Mouse (Mus musculus) large intestine, adult 2 months (tissue): ENCODE data around the gene Gatad2b. TPM values are rescaled to one million over a fixed set of nuclear protein-coding genes. Genes with fewer than 3 reads are reported as not detected.

ENCODE experiments used
- DNase-seq: peaks from one replicate; pipeline ENCODE4 v3.0.0-alpha.2; 2012; ENCODE audit warnings: low read depth, low spot score
- WGBS: fragments of 180-500 bp; shearing (Covaris S2); methylation state at CpG from one replicate; pipeline ENCODE4 v1.1.7; 2018; 5-methylcytosine and 5-hydroxymethylcytosine counted together
- polyA plus RNA-seq: library from polyadenylated mRNA; depleted of rRNA; stranded (reverse); fragments of >200 nt; gene quantifications from 2 replicates; pipeline ENCODE4 v1.2.3, GENCODE M21; 2012; rRNA removed

Gatad2b gene
- polyA plus RNA-seq, 1 experiment = 7.7 TPM

GRCm38 (mm10) chr3:90404121-90404520, 111.1 kb downstream of the Gatad2b start:
- 84% methylated on average over 3 of the region's 3 CpGs for WGBS
- no peak for DNase-seq

GRCm38 (mm10) chr3:90404609-90405008, 111.6 kb downstream of the Gatad2b start:
- 82% methylated on average over 4 of the region's 4 CpGs for WGBS
- no peak for DNase-seq

- no peak for DNase-seq
- 94% methylated on average over 5 of the region's 5 CpGs for WGBS
Measured at GRCm38 (mm10) chr3:90406414-90406813, 113.4 kb downstream of the Gatad2b start.

GRCm38 (mm10) chr3:90408721-90409120, 115.7 kb downstream of the Gatad2b start:
- DNase-seq = no peak
- WGBS = 92% methylated on average over 3 of the region's 3 CpGs

GRCm38 (mm10) chr3:90412312-90413010, 119.5 kb downstream of the Gatad2b start:
- no peak for DNase-seq
- WGBS = 50% methylated on average over 5 of the region's 5 CpGs

GRCm38 (mm10) chr3:90413011-90413396, 120.0 kb downstream of the Gatad2b start:
- WGBS = 82% methylated on average over 3 of the region's 3 CpGs
- no peak for DNase-seq

Other genes starting within 250 kb of the Gatad2b start
- 41.1 and 46.7 TPM in 2 replicates for gene 4933434E20Rik, start 241.5 kb upstream of the Gatad2b start, polyA plus RNA-seq
- gene Ubap2l, start 240.6 kb upstream of the Gatad2b start, polyA plus RNA-seq = 51.4 and 75.2 TPM in 2 replicates
- gene Tpm3, start 220.5 kb upstream of the Gatad2b start, polyA plus RNA-seq = 161 and 190 TPM in 2 replicates
- 0.24 and 0.34 TPM in 2 replicates for gene Nup210l, start 189.0 kb upstream of the Gatad2b start, polyA plus RNA-seq
- gene Rps27, start 79.5 kb upstream of the Gatad2b start, polyA plus RNA-seq = 2,294 and 2,765 TPM in 2 replicates
- gene Rab13, start 79.5 kb upstream of the Gatad2b start, polyA plus RNA-seq = 2.9 and 3.6 TPM in 2 replicates
- gene Jtb, start 61.6 kb upstream of the Gatad2b start, polyA plus RNA-seq = 53.6 and 59.5 TPM in 2 replicates
- 13.6 and 18.6 TPM in 2 replicates for gene Creb3l4, start 49.7 kb upstream of the Gatad2b start, polyA plus RNA-seq
- gene Slc39a1, start 45.0 kb upstream of the Gatad2b start, polyA plus RNA-seq = 76.1 and 83.3 TPM in 2 replicates
- 25.7 and 33.4 TPM in 2 replicates for gene Crtc2, start 39.0 kb upstream of the Gatad2b start, polyA plus RNA-seq
- 7.6 and 12.7 TPM in 2 replicates for gene Dennd4b, start 28.0 kb upstream of the Gatad2b start, polyA plus RNA-seq
- gene Slc27a3, start 96.8 kb downstream of the Gatad2b start, polyA plus RNA-seq = 4.6 and 5.9 TPM in 2 replicates
- gene Ints3, start 140.4 kb downstream of the Gatad2b start, polyA plus RNA-seq = 28.7 and 32.2 TPM in 2 replicates
- 6.1 and 10.1 TPM in 2 replicates for gene Npr1, start 172.7 kb downstream of the Gatad2b start, polyA plus RNA-seq
- 21.4 and 23.6 TPM in 2 replicates for gene Ilf2, start 182.9 kb downstream of the Gatad2b start, polyA plus RNA-seq
- 13.6 and 14.2 TPM in 2 replicates for gene Snapin, start 197.9 kb downstream of the Gatad2b start, polyA plus RNA-seq
- gene Chtop, start 216.3 kb downstream of the Gatad2b start, polyA plus RNA-seq = 35.2 and 38.0 TPM in 2 replicates
- 44.1 and 52.5 TPM in 2 replicates for gene S100a1, start 221.2 kb downstream of the Gatad2b start, polyA plus RNA-seq
- gene S100a13, start 221.3 kb downstream of the Gatad2b start, polyA plus RNA-seq = 36.9 and 50.0 TPM in 2 replicates
- gene S100a14, start 233.7 kb downstream of the Gatad2b start, polyA plus RNA-seq = 5.5 and 6.4 TPM in 2 replicates
- gene S100a16, start 244.1 kb downstream of the Gatad2b start, polyA plus RNA-seq = 75.2 and 122 TPM in 2 replicates